Mouse (Mus musculus): Measurements from ENCODE around the gene Mgmt. TPM values are rescaled to one million over a fixed set of nuclear protein-coding genes. Genes with fewer than 3 reads are reported as not detected.

Gene Mgmt
- total and polyA plus RNA-seq, 2 experiments from 2014 or later, result 1.4 to 1.6 TPM

DNA sequence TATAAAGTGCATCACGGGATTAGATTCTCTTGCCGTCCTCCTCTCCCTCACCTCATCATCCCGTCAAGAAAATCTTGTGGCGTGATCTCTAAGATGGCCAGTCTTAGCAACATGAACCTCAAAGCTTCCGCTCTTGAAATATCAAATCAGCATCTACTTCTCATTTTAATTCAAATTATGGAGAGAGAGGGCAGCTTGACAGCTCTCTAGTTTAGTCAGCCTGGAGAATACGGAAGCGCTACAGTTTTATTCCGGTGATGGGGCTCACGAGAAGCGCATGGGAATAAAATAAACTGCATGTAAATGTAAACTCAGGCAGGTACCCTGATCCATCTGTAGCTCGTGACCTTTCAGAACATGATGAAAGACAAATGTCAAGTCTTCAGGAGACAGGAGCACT lies 22.9 kb upstream of the Mgmt start:
- TF ChIP-seq CTCF (IDR thresholded peaks at IDR 0.05; ENCODE audit: low read depth), result no peak

GRCm38 (mm10) chr7:136872059-136872458 lies 22.4 kb upstream of the Mgmt start:
- peak overlapping the region; percentile 4; the same call in 1 of the 2 replicates for H3K4me2 ChIP-seq (ENCODE audit: low read depth, low read length)
- H3K27me3 ChIP-seq (ENCODE audit: insufficient read depth, low read length), result no peaks in the 10 kb centered on the region
- peaks cover 5% of the 10 kb centered on the region; the same call in 1 of the 2 replicates for H3K4me1 ChIP-seq (ENCODE audit: insufficient read depth, low read length)
- ATAC-seq (no peak), DNase-seq (ENCODE audit: low spot score) (peak; percentile 56)
- WGBS, result 5% methylated on average over 8 of the region's 8 CpGs
- no peaks in the 10 kb centered on the region for H3K9me3 ChIP-seq (ENCODE audit: low read length)
- TF ChIP-seq CTCF (IDR thresholded peaks at IDR 0.05; ENCODE audit: low read depth), result no peak
- no peak overlapping the region for H3K4me3 ChIP-seq (ENCODE audit: low read length)
- no peaks in the 10 kb centered on the region for H3K36me3 ChIP-seq (ENCODE audit: insufficient read depth, low read length)
- no peak overlapping the region for H3K27ac ChIP-seq
- no peak overlapping the region for H3K9ac ChIP-seq (replicated peaks; ENCODE audit: low read length)

More for the DNA sequence above, 22.9 kb upstream of the Mgmt start:
- Histone ChIP-seq H3K4me1 (ENCODE audit: insufficient read depth, low read length) (peaks cover 5% of the 10 kb centered on the region; the same call in 1 of the 2 replicates), H3K27me3 (ENCODE audit: insufficient read depth, low read length) (no peaks in the 10 kb centered on the region), H3K9ac (replicated peaks; ENCODE audit: low read length) (no peak overlapping the region), H3K27ac (no peak overlapping the region), H3K4me3 (ENCODE audit: low read length) (no peak overlapping the region), H3K9me3 (ENCODE audit: low read length) (no peaks in the 10 kb centered on the region), H3K4me2 (ENCODE audit: low read depth, low read length) (no peak overlapping the region), H3K36me3 (ENCODE audit: insufficient read depth, low read length) (no peaks in the 10 kb centered on the region)
- 56% methylated on average over 11 of the region's 11 CpGs for WGBS
- DNase-seq (ENCODE audit: low spot score) (no peak), ATAC-seq (no peak)

DNA sequence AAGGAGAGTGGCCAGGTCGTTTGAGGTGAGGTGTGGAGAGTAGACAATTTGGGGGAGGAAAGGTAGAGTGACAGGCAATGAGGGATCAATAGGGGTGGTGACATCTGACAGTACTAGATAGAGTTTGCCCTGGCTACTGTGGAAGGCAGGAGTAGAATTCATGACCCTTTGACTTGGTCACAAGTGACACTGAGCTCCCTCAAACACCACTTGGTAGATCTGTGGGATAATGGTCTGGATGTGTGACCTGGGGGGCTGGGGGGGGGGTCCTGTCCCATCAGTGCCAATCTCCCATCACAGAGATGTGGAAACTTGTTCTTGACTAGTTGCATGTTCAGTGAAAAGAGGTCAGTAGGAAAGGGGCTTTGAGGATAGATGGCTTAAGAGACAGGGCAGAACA lies 20.0 kb upstream of the Mgmt start:
- TF ChIP-seq CTCF (IDR thresholded peaks at IDR 0.05; ENCODE audit: low read depth), result no peak

DNA sequence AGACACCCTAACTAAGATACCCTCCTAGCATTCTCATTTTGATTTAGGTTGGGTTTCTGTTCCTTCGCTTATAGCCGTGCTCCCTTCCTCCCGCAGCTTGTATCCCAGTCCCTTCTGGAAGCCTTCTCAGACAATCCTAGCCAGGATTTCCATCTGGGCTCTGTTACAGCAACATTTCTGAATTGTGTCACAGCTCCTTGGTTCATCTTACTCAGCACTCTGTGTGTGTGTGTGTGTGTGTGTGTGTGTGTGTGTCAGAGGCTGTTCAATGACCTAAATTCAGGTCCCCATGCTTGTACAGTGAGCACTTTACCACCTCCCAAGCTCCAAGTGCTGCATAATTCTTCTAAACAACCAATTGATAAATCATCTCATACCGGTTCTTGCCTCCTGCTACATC lies 14.0 kb upstream of the Mgmt start:
- 89% methylated on average over 4 of the region's 4 CpGs for WGBS
- DNase-seq (ENCODE audit: low spot score) (no peak), ATAC-seq (no peak)

More for the DNA sequence above, 20.0 kb upstream of the Mgmt start:
- H3K27me3 ChIP-seq (ENCODE audit: insufficient read depth, low read length), result no peaks in the 10 kb centered on the region
- no peaks in the 10 kb centered on the region for H3K36me3 ChIP-seq (ENCODE audit: insufficient read depth, low read length)
- no peak overlapping the region for H3K27ac ChIP-seq
- peaks cover 5% of the 10 kb centered on the region; the same call in 1 of the 2 replicates for H3K4me1 ChIP-seq (ENCODE audit: insufficient read depth, low read length)
- H3K9me3 ChIP-seq (ENCODE audit: low read length), result no peaks in the 10 kb centered on the region
- H3K9ac ChIP-seq (replicated peaks; ENCODE audit: low read length), result no peak overlapping the region
- 70% methylated on average over 1 of the region's 1 CpGs for WGBS
- ATAC-seq (no peak), DNase-seq (ENCODE audit: low spot score) (no peak)
- H3K4me3 ChIP-seq (ENCODE audit: low read length), result no peak overlapping the region
- H3K4me2 ChIP-seq (ENCODE audit: low read depth, low read length), result no peak overlapping the region

GRCm38 (mm10) chr7:136888161-136888560 lies 6.3 kb upstream of the Mgmt start:
- no peak overlapping the region for H3K9ac ChIP-seq (replicated peaks; ENCODE audit: low read length)
- DNase-seq (ENCODE audit: low spot score), result peak; percentile 43
- WGBS, result 65% methylated on average over 6 of the region's 6 CpGs
- peak; percentile 51; the same call in 1 of the 2 replicates for ATAC-seq
- no peaks in the 10 kb centered on the region for H3K27me3 ChIP-seq (ENCODE audit: insufficient read depth, low read length)
- H3K36me3 ChIP-seq (ENCODE audit: insufficient read depth, low read length), result no peaks in the 10 kb centered on the region
- no peak for TF ChIP-seq CTCF (IDR thresholded peaks at IDR 0.05; ENCODE audit: low read depth)
- H3K4me3 ChIP-seq (ENCODE audit: low read length), result no peak overlapping the region
- no peaks in the 10 kb centered on the region for H3K9me3 ChIP-seq (ENCODE audit: low read length)
- no peak overlapping the region for H3K4me2 ChIP-seq (ENCODE audit: low read depth, low read length)
- no peaks in the 10 kb centered on the region for H3K4me1 ChIP-seq (ENCODE audit: insufficient read depth, low read length)
- no peak overlapping the region for H3K27ac ChIP-seq

More for the DNA sequence above, 14.0 kb upstream of the Mgmt start:
- no peak for TF ChIP-seq CTCF (IDR thresholded peaks at IDR 0.05; ENCODE audit: low read depth)
- Histone ChIP-seq H3K36me3 (ENCODE audit: insufficient read depth, low read length) (no peaks in the 10 kb centered on the region), H3K4me1 (ENCODE audit: insufficient read depth, low read length) (no peaks in the 10 kb centered on the region), H3K27me3 (ENCODE audit: insufficient read depth, low read length) (no peaks in the 10 kb centered on the region), H3K9ac (replicated peaks; ENCODE audit: low read length) (no peak overlapping the region), H3K4me3 (ENCODE audit: low read length) (no peak overlapping the region), H3K4me2 (ENCODE audit: low read depth, low read length) (no peak overlapping the region), H3K9me3 (ENCODE audit: low read length) (no peaks in the 10 kb centered on the region), H3K27ac (no peak overlapping the region)

- TF ChIP-seq CTCF (IDR thresholded peaks at IDR 0.05; ENCODE audit: low read depth), result no peak
- WGBS, result 94% methylated on average over 1 of the region's 1 CpGs
Observed at GRCm38 (mm10) chr7:136895356-136895755, 942 bp downstream of the Mgmt start.

DNA sequence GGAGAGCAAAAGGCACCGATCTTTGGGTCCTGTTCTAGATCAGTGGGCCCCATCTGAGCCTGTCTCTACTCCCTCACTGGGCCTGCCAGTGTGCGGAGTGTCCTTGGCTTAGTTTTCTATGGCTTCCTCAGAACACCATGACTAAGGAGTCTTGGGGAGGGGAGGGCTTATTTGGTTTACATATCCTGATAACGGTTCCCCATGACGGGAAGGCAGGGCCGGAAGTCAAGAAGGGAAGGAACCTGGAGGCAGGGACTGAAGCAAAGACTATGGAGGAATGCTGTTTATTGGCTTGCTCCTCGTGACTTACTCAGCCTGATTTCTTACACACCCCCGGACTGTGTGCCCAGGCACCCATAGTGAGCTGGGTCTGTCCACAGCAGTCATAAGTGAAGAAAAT lies 1.4 kb downstream of the Mgmt start:
- H3K4me2 ChIP-seq (ENCODE audit: low read depth, low read length), result no peak overlapping the region
- no peak overlapping the region for H3K9ac ChIP-seq (replicated peaks; ENCODE audit: low read length)
- H3K4me1 ChIP-seq (ENCODE audit: insufficient read depth, low read length), result no peaks in the 10 kb centered on the region
- no peaks in the 10 kb centered on the region for H3K9me3 ChIP-seq (ENCODE audit: low read length)
- no peak overlapping the region for H3K4me3 ChIP-seq (ENCODE audit: low read length)
- no peaks in the 10 kb centered on the region for H3K27me3 ChIP-seq (ENCODE audit: insufficient read depth, low read length)
- 94% methylated on average over 7 of the region's 7 CpGs for WGBS
- ATAC-seq (no peak), DNase-seq (ENCODE audit: low spot score) (no peak)
- no peaks in the 10 kb centered on the region for H3K36me3 ChIP-seq (ENCODE audit: insufficient read depth, low read length)
- no peak overlapping the region for H3K27ac ChIP-seq
- no peak for TF ChIP-seq CTCF (IDR thresholded peaks at IDR 0.05; ENCODE audit: low read depth)

More at GRCm38 (mm10) chr7:136895356-136895755, 942 bp downstream of the Mgmt start:
- Histone ChIP-seq H3K27me3 (ENCODE audit: insufficient read depth, low read length) (no peaks in the 10 kb centered on the region), H3K9ac (replicated peaks; ENCODE audit: low read length) (no peak overlapping the region), H3K27ac (no peak overlapping the region), H3K4me2 (ENCODE audit: low read depth, low read length) (no peak overlapping the region), H3K4me1 (ENCODE audit: insufficient read depth, low read length) (no peaks in the 10 kb centered on the region), H3K4me3 (ENCODE audit: low read length) (no peak overlapping the region), H3K36me3 (ENCODE audit: insufficient read depth, low read length) (no peaks in the 10 kb centered on the region), H3K9me3 (ENCODE audit: low read length) (no peaks in the 10 kb centered on the region)
- no peak for ATAC-seq
- DNase-seq (ENCODE audit: low spot score), result no peak

Measured in hindbrain, postnatal 0 days (tissue).